Mouse (Mus musculus): ENCODE data around the gene Ms4a14. TPM values are rescaled to one million over a fixed set of nuclear protein-coding genes. Genes with fewer than 3 reads are reported as not detected.
A peak's percentile ranks its signal among the peaks of the same experiment; 100 is the strongest.

The Ms4a14 gene
- polyA plus RNA-seq (2015; fragmentation: Nextera tagmentation; extraction: Ambion mirVana): 0.02 TPM in 1 of 2 replicates, not detected in the other

- Histone ChIP-seq H3K4me2 (ENCODE audit: low read depth, low read length) (no peak within 1 kb of the TSS), H3K4me3 (ENCODE audit: low read depth, low read length) (no peak within 1 kb of the TSS), H3K9me3 (ENCODE audit: low read length) (no peaks in the 10 kb centered on the region), H3K36me3 (replicated peaks; ENCODE audit: insufficient read depth, low read length) (no peaks in the 10 kb centered on the region), H3K27ac (ENCODE audit: low read depth) (no peak within 1 kb of the TSS), H3K9ac (replicated peaks) (no peak within 1 kb of the TSS), H3K27me3 (ENCODE audit: insufficient read depth, low read length) (no peaks in the 10 kb centered on the region), H3K4me1 (ENCODE audit: insufficient read depth) (no peaks in the 10 kb centered on the region)
- DNase-seq (no peak), ATAC-seq (no peak)
- no peak for TF ChIP-seq EP300 (IDR thresholded peaks at IDR 0.05; ENCODE audit: low read depth)
- no peak for TF ChIP-seq CTCF (IDR thresholded peaks at IDR 0.05; ENCODE audit: low read depth)
- WGBS (ENCODE audit: insufficient replicate concordance): 65% methylated on average over 1 of the region's 1 CpGs
Observed at GRCm38 (mm10) chr19:11314354-11314753, at the start of gene Ms4a14. Gene Ms4a14, minus strand, starts transcription at chr19:11314454.

- TF ChIP-seq EP300 (IDR thresholded peaks at IDR 0.05; ENCODE audit: low read depth): no peak
- Histone ChIP-seq H3K4me1 (ENCODE audit: insufficient read depth) (no peaks in the 10 kb centered on the region), H3K9me3 (ENCODE audit: low read length) (no peaks in the 10 kb centered on the region), H3K36me3 (replicated peaks; ENCODE audit: insufficient read depth, low read length) (no peaks in the 10 kb centered on the region), H3K27me3 (ENCODE audit: insufficient read depth, low read length) (no peaks in the 10 kb centered on the region), H3K4me2 (ENCODE audit: low read depth, low read length) (no peak overlapping the region), H3K9ac (replicated peaks) (no peak overlapping the region), H3K27ac (ENCODE audit: low read depth) (no peak overlapping the region), H3K4me3 (ENCODE audit: low read depth, low read length) (no peak overlapping the region)
- ATAC-seq (no peak), DNase-seq (no peak)
Observed at GRCm38 (mm10) chr19:11362002-11362401, 47.7 kb upstream of the Ms4a14 start.

GRCm38 (mm10) chr19:11360106-11360505 lies 45.9 kb upstream of the Ms4a14 start:
- TF ChIP-seq CTCF (IDR thresholded peaks at IDR 0.05; ENCODE audit: low read depth) (peak; percentile 57), EP300 (IDR thresholded peaks at IDR 0.05; ENCODE audit: low read depth) (no peak)
- no peak for ATAC-seq

GRCm38 (mm10) chr19:11355730-11356129 lies 41.5 kb upstream of the Ms4a14 start:
- H3K4me1 ChIP-seq (ENCODE audit: insufficient read depth): no peaks in the 10 kb centered on the region
- no peak overlapping the region for H3K4me2 ChIP-seq (ENCODE audit: low read depth, low read length)
- ATAC-seq (no peak), DNase-seq (no peak)
- no peaks in the 10 kb centered on the region for H3K9me3 ChIP-seq (ENCODE audit: low read length)
- WGBS (ENCODE audit: insufficient replicate concordance): 49% methylated on average over 7 of the region's 7 CpGs
- H3K36me3 ChIP-seq (replicated peaks; ENCODE audit: insufficient read depth, low read length): no peaks in the 10 kb centered on the region
- no peak overlapping the region for H3K27ac ChIP-seq (ENCODE audit: low read depth)
- no peak overlapping the region for H3K4me3 ChIP-seq (ENCODE audit: low read depth, low read length)
- TF ChIP-seq CTCF (IDR thresholded peaks at IDR 0.05; ENCODE audit: low read depth): no peak
- TF ChIP-seq EP300 (IDR thresholded peaks at IDR 0.05; ENCODE audit: low read depth): no peak
- H3K27me3 ChIP-seq (ENCODE audit: insufficient read depth, low read length): no peaks in the 10 kb centered on the region
- H3K9ac ChIP-seq (replicated peaks): no peak overlapping the region

More at GRCm38 (mm10) chr19:11360106-11360505, 45.9 kb upstream of the Ms4a14 start:
- Histone ChIP-seq H3K27ac (ENCODE audit: low read depth) (no peak overlapping the region), H3K4me3 (ENCODE audit: low read depth, low read length) (no peak overlapping the region), H3K4me1 (ENCODE audit: insufficient read depth) (no peaks in the 10 kb centered on the region), H3K36me3 (replicated peaks; ENCODE audit: insufficient read depth, low read length) (no peaks in the 10 kb centered on the region), H3K9ac (replicated peaks) (no peak overlapping the region), H3K9me3 (ENCODE audit: low read length) (no peaks in the 10 kb centered on the region), H3K4me2 (ENCODE audit: low read depth, low read length) (no peak overlapping the region), H3K27me3 (ENCODE audit: insufficient read depth, low read length) (no peaks in the 10 kb centered on the region)
- DNase-seq: no peak
- WGBS (ENCODE audit: insufficient replicate concordance): 51% methylated on average over 3 of the region's 3 CpGs

GRCm38 (mm10) chr19:11351878-11352277 lies 37.6 kb upstream of the Ms4a14 start:
- Histone ChIP-seq H3K36me3 (replicated peaks; ENCODE audit: insufficient read depth, low read length) (no peaks in the 10 kb centered on the region), H3K27me3 (ENCODE audit: insufficient read depth, low read length) (no peaks in the 10 kb centered on the region), H3K27ac (ENCODE audit: low read depth) (no peak overlapping the region), H3K4me3 (ENCODE audit: low read depth, low read length) (no peak overlapping the region), H3K9me3 (ENCODE audit: low read length) (no peaks in the 10 kb centered on the region), H3K4me2 (ENCODE audit: low read depth, low read length) (no peak overlapping the region), H3K4me1 (ENCODE audit: insufficient read depth) (no peaks in the 10 kb centered on the region), H3K9ac (replicated peaks) (no peak overlapping the region)
- WGBS (ENCODE audit: insufficient replicate concordance): 26% methylated on average over 3 of the region's 3 CpGs
- TF ChIP-seq CTCF (IDR thresholded peaks at IDR 0.05; ENCODE audit: low read depth) (peak; percentile 44), EP300 (IDR thresholded peaks at IDR 0.05; ENCODE audit: low read depth) (no peak)
- DNase-seq (no peak), ATAC-seq (no peak)

- ATAC-seq: no peak
- WGBS (ENCODE audit: insufficient replicate concordance): 46% methylated on average over 7 of the region's 7 CpGs
Observed at GRCm38 (mm10) chr19:11349698-11350481, 35.6 kb upstream of the Ms4a14 start.

More at GRCm38 (mm10) chr19:11349698-11350481, 35.6 kb upstream of the Ms4a14 start:
- no peak overlapping the region for H3K4me3 ChIP-seq (ENCODE audit: low read depth, low read length)
- no peaks in the 10 kb centered on the region for H3K27me3 ChIP-seq (ENCODE audit: insufficient read depth, low read length)
- no peaks in the 10 kb centered on the region for H3K9me3 ChIP-seq (ENCODE audit: low read length)
- H3K27ac ChIP-seq (ENCODE audit: low read depth): no peak overlapping the region
- no peaks in the 10 kb centered on the region for H3K36me3 ChIP-seq (replicated peaks; ENCODE audit: insufficient read depth, low read length)
- H3K4me1 ChIP-seq (ENCODE audit: insufficient read depth): no peaks in the 10 kb centered on the region
- TF ChIP-seq EP300 (IDR thresholded peaks at IDR 0.05; ENCODE audit: low read depth) (no peak), CTCF (IDR thresholded peaks at IDR 0.05; ENCODE audit: low read depth) (peak; percentile 48)
- H3K4me2 ChIP-seq (ENCODE audit: low read depth, low read length): no peak overlapping the region
- DNase-seq: peak; percentile 18
- H3K9ac ChIP-seq (replicated peaks): no peak overlapping the region

Measured in liver, postnatal 0 days (tissue).